ENCODE assay signal across 8 mouse cellular contexts in genomic region chr19:36347376-36347775, GRCm38 (mm10). TPM values are rescaled to one million over a fixed set of nuclear protein-coding genes. Genes with fewer than 3 reads are reported as not detected.
DNase-seq lines count a peak whose midpoint lies in the region; ATAC-seq and TF ChIP-seq lines count a peak whose summit lies in the region.

No protein-coding gene starts in this region.

- H3K27ac ChIP-seq in heart, embryonic 13.5 days (replicated peaks) = 0 out of 2 replicates have a peak overlapping the region, but pooled peaks have one; percentile 80
- H3K27ac ChIP-seq in hindbrain, postnatal 0 days = no peak overlapping the region

- peaks cover 14% of the 10 kb centered on the region for H3K4me1 ChIP-seq in heart, embryonic 13.5 days
- no peaks in the 10 kb centered on the region for H3K4me1 ChIP-seq in hindbrain, postnatal 0 days (ENCODE audit: insufficient read depth, low read length)

- H3K4me3 ChIP-seq in heart, embryonic 13.5 days = peak overlapping the region; percentile 87
- peak overlapping the region; percentile 82 for H3K4me3 ChIP-seq in hindbrain, postnatal 0 days (ENCODE audit: low read length)

- ATAC-seq in heart, embryonic 13.5 days (ENCODE audit: extremely low read depth, insufficient number of reproducible peaks, low FRiP score, low TSS enrichment) = no peak
- ATAC-seq in hindbrain, postnatal 0 days = no peak
- ATAC-seq in megakaryocyte, adult 5-6 weeks (ENCODE audit: poor library complexity, severe bottlenecking) = peak; percentile 10; the same call in 1 of the 2 replicates
- ATAC-seq in megakaryocyte-erythroid progenitor cell, adult 5-6 weeks (replicated peaks; ENCODE audit: low FRiP score, low TSS enrichment, poor library complexity, severe bottlenecking) = no peak

- TF ChIP-seq CTCF in hindbrain, postnatal 0 days (IDR thresholded peaks at IDR 0.05; ENCODE audit: low read depth) = no peak

- peak overlapping the region; percentile 90 for H3K9ac ChIP-seq in heart, embryonic 13.5 days
- H3K9ac ChIP-seq in hindbrain, postnatal 0 days (replicated peaks; ENCODE audit: low read length) = peak overlapping the region; percentile 44; the same call in 1 of the 2 replicates

- DNase-seq in heart, adult 18-20 months = no peak
- peak; percentile 31 for DNase-seq in cerebellum, adult 9-10 months
- peak; percentile 2 for DNase-seq in hindbrain, postnatal 0 days (ENCODE audit: low spot score)
- no peak for DNase-seq in ovary, postnatal 14 days (ENCODE audit: low spot score)
- no peak for DNase-seq in gastrocnemius, postnatal 14 days

- WGBS in heart, embryonic 13.5 days = 25% methylated on average over 6 of the region's 6 CpGs
- 26% methylated on average over 6 of the region's 6 CpGs for WGBS in hindbrain, postnatal 0 days

- H3K27me3 ChIP-seq in heart, embryonic 13.5 days (replicated peaks) = peaks cover 35% of the 10 kb centered on the region
- H3K27me3 ChIP-seq in hindbrain, postnatal 0 days (ENCODE audit: insufficient read depth, low read length) = no peaks in the 10 kb centered on the region

- no peaks in the 10 kb centered on the region for H3K36me3 ChIP-seq in heart, embryonic 13.5 days
- H3K36me3 ChIP-seq in hindbrain, postnatal 0 days (ENCODE audit: insufficient read depth, low read length) = no peaks in the 10 kb centered on the region

- peak overlapping the region; percentile 93 for H3K4me2 ChIP-seq in heart, embryonic 13.5 days
- H3K4me2 ChIP-seq in hindbrain, postnatal 0 days (ENCODE audit: low read depth, low read length) = peak overlapping the region; percentile 100

- intact Hi-C loops in gastrocnemius, postnatal 14 days (cut with DNase I; ENCODE audit: low total_unique reads) = loop anchor here (10.0 kb wide), 1 partner anchor 163 kb away; no protein-coding TSS in a partner anchor

- H3K9me3 ChIP-seq in heart, embryonic 13.5 days = no peaks in the 10 kb centered on the region
- H3K9me3 ChIP-seq in hindbrain, postnatal 0 days (ENCODE audit: low read length) = no peaks in the 10 kb centered on the region

RNA-seq across cellular contexts. Expression of gene Pcgf5, which starts 0.7 kb away (rescaled TPM):
- 37.5 and 50.7 TPM in 2 replicates for polyA plus RNA-seq in heart, embryonic 13.5 days (2015; fragmentation: Nextera tagmentation; extraction: Ambion mirVana)
- total RNA-seq in heart, adult 18-20 months (2021) = 10 to 100 TPM; 63.4 to 78.1 TPM
- 2.9 and 8.5 TPM in 2 replicates for total RNA-seq in hindbrain, postnatal 0 days (2014; rRNA removed)
- polyA plus RNA-seq in hindbrain, postnatal 0 days (2015; fragmentation: Nextera tagmentation; extraction: Ambion mirVana) = 7.6 and 7.7 TPM in 2 replicates
- total RNA-seq in megakaryocyte, adult 5-6 weeks (2015) = 37.5 and 41.4 TPM in 2 replicates
- total RNA-seq in megakaryocyte, adult 5-6 weeks (2017) = 36.8 and 40.8 TPM in 2 replicates
- 28.5 and 35.0 TPM in 2 replicates for total RNA-seq in megakaryocyte-erythroid progenitor cell, adult 5-6 weeks (2014; fragmentation: Nextera tagmentation)
- total RNA-seq in megakaryocyte-erythroid progenitor cell, adult 5-6 weeks (2017) = 33.5 and 38.6 TPM in 2 replicates
- total RNA-seq in gastrocnemius, postnatal 14 days (2021) = 10 to 100 TPM; 14.9 to 16.5 TPM

Comparison
In these comparisons a context has a peak if more than half of its experiments do, and no peak if none do; other contexts are left out.
1. DNase-seq: peak in cerebellum, adult 9-10 months (single experiment) and hindbrain, postnatal 0 days (single experiment); none in heart, adult 18-20 months (0 of 2), ovary, postnatal 14 days (single experiment) and gastrocnemius, postnatal 14 days (single experiment).